Mouse (Mus musculus): ENCODE results near the gene Ccnl2. TPM values are rescaled to one million over a fixed set of nuclear protein-coding genes. Genes with fewer than 3 reads are reported as not detected.
A peak's percentile ranks its signal among the peaks of the same experiment; 100 is the strongest.
"Not testable (repeated sequence)": the region's sequence is repeated elsewhere in the genome, so short reads cannot be mapped to it uniquely, and the experiment has no call there.

Gene Ccnl2
- total RNA-seq, 2 experiments from 2014 or later: 75.5 to 83.2 TPM

DNA sequence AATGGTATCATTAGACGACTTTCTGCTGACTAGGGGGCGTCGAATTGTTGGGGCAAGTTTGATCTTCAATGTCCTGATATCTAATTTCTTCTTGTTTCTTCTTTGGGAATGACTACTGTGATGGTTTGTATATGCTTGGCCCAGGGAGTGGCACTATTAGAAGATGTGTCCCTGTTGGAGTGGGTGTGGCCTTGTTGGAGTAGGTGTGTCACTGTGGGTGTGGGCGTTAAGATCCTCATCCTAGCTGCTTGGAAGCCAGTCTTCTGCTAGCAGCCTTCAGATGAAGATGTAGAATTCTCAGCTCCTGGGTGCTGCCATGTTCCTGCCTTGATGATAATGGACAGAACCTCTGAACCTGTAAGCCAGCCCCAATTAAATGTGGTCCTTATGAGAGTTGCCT, 23.5 kb upstream of the Ccnl2 start:
- DNase-seq (ENCODE audit: low spot score in 2 of 2): not testable (repeated sequence)

DNA sequence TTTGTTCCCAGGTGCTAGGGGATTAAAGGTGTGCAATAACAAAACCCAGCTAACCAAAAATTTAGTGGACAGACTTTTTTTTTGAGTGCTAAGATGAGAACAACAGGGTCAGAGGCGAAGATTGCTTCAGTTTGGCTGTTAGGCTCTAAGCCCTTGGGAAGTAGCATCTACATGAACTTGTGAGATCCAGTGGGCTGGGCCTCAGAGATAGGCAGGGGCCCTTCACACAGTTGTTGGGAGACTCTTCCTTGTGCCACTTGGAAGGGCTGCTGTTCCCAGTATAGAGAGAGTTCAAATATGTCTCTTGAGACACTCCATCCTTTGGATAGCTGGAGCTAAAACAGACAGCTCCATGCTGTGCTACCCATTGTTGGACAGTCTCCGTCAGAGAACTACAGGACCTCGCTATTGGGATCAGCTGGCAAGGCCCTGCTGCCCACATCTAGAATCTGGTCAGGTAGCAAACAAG, 22.2 kb upstream of the Ccnl2 start, which contains the start of gene Ankrd65:
Gene Ankrd65 (plus strand): TSS at position 419 of the 469 bp plus-strand sequence.
- no peak for DNase-seq (ENCODE audit: low spot score in 2 of 2)

DNA sequence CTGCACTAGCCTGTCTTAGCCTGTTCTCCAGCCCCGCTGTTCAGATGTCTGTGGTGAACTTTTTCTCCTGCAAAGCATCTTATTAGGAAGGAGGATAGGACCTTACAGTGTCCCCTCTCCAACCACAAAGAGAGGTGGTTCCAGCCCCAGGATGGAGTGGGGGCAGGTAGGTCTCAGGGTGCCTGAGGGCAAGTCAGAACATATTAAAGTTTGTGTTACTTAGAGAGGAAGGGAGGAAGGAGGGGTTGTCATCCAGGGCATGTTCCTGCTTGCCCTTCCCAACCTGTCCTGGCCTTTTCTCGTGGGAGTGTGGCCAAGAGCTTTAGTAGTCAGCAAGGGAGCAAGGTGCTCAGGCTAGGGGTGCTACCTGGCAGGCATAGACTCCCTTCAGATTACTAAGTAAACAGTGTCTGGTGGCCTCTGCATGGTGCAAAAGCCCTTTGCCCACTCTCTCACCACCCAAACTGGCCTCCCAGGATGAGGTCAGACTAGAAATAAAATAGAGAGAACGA, 21.6 kb upstream of the Ccnl2 start:
- no peak for DNase-seq (ENCODE audit: low spot score in 2 of 2)

DNA sequence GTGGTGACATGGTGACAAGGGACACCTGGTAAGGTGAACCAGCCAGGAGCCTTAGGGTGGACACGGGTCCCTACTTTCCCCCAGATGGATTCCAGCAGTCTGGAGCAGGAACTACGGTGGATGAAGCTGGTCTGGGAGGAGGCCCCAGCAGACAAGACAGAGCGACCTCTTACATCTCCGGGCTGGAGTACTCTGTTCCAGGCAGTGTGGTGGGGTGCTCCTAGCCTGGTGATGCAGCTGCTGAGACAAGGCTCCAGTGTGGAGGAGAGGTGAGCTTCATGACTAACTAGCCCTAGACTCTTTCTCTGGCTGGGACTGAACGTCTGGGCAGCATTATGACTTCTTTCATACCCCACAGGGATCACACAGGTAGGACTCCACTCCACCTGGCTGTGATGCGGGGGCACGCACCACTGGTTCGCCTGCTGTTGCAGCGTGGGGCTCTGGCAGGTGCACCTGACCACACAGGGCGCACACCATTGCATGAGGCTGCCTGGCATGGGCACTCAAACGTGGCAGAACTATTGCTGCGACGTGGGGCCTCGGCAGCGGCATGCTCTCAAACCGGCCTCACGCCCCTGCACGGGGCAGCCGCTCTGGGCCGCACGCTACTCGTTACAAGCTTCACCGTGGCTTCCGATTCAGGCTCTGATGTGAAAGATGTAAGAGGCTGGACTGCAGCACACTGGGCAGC, 20.9 kb upstream of the Ccnl2 start:
- DNase-seq (ENCODE audit: low spot score in 2 of 2): no peak

GRCm38 (mm10) chr4:155793730-155794129, 18.6 kb upstream of the Ccnl2 start:
- no peak for DNase-seq (ENCODE audit: low spot score in 2 of 2)

DNA sequence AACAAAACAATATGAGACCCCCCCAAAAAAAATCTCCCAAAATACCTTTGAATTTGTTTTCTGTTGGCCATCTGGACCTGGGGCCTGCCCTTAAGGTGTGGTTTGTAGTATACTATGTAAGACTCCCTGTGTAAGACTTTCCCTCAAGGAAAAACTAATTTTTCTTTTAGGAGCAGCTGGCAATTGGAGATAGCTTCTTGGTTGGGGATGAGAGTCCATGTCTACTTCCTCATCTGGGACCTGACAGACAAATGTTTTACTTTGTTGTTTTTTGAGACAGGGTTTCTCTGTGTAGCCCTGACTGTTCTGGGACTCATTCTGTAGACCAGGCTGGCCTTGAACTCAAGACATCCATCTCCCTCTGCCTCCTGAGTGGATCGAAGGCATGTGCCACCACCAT, 10.2 kb upstream of the Ccnl2 start:
- no peak for DNase-seq (ENCODE audit: low spot score in 2 of 2)

GRCm38 (mm10) chr4:155802741-155803339, 9.4 kb upstream of the Ccnl2 start, which contains the start of gene Mrpl20:
Gene Mrpl20, plus strand, starts transcription at chr4:155802878.
- no peak for DNase-seq (ENCODE audit: low spot score in 2 of 2)

- DNase-seq (ENCODE audit: low spot score in 2 of 2): peak; percentile 99 to 100
Measured at GRCm38 (mm10) chr4:155803340-155804041, 8.8 kb upstream of the Ccnl2 start.

- DNase-seq (ENCODE audit: low spot score in 2 of 2): no peak
Measured at GRCm38 (mm10) chr4:155807841-155808240, 4.4 kb upstream of the Ccnl2 start.

DNA sequence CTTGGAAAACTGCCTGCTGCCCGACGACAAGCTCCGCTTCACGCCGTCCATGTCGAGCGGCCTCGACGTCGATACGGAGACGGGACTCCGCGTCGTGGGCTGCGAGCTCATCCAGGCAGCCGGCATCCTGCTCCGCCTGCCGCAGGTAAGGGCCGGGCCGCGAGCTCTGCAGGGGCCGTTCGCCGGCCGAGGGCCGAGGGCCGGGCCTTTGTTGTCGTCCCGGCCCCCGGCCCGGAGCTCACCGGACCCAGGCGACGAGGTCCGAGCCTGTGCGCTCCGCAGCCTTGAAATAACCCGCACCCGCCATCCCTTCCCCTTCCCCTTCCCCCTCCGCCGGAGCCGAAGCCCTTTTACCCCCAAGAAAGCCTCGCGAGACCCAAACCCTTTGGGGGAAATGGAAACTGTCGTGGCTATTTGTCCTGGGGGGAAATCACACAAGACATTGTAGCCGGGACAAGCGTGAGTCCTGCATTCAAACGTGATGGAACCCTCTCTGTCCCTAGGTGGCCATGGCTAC, 434 bp downstream of the Ccnl2 start:
- peak; percentile 33 to 48 for DNase-seq (ENCODE audit: low spot score in 2 of 2)

DNA sequence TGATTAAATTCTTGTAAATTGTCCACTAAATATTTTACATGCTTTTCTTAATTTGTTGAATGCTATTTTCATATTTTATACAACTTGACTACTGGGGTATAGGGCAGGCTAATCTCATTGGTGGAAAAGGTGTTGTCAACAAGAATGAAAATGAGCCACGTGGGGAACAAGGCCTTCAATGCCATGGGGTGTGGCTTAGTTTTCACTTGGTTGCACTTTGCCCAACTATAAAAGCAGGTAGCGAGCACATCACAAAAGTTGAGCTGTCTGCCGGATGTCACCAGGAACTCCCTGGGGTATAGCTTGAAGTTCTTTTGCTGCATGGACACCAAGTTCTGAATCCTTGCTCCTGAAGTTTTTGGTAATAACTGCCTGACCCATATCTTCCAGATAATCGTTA, 5.2 kb downstream of the Ccnl2 start:
- DNase-seq (ENCODE audit: low spot score in 2 of 2): no peak

DNA sequence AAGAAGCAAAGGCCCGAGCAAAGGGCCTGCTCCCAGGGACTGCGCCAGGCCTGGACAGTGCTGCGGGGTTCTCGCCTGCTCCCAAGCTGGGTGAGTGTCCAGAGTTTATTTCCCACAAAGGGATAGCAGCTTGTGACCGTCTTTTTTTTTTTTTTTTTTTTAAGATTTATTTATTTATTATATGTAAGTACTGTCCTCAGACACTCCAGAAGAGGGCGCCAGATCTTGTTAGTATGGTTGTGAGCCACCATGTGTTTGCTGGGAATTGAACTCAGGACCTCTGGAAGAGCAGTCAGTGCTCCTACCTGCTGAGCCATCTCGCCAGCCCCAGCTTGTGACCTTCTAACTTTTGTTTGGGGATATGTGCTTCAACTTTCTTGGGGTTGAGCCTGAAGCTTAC, 8.7 kb downstream of the Ccnl2 start:
- DNase-seq (ENCODE audit: low spot score in 2 of 2): no peak

DNA sequence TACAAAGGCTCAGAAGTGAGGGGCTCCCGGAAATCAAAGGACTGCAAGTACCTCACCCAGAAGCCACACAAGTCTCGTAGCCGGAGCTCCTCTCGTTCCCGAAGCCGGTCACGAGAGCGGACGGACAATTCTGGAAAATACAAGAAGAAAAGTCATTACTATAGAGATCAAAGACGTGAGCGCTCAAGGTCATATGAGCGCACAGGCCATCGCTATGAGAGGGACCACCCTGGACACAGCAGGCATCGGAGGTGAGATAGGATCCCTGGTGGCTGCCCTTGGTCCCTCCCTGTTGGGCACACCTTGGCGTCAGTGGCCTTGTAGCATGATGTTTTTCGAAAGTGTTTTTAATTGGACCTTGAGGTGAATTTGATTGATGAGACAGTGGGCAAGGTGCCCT, 11.2 kb downstream of the Ccnl2 start:
- DNase-seq (ENCODE audit: low spot score in 2 of 2): no peak

DNA sequence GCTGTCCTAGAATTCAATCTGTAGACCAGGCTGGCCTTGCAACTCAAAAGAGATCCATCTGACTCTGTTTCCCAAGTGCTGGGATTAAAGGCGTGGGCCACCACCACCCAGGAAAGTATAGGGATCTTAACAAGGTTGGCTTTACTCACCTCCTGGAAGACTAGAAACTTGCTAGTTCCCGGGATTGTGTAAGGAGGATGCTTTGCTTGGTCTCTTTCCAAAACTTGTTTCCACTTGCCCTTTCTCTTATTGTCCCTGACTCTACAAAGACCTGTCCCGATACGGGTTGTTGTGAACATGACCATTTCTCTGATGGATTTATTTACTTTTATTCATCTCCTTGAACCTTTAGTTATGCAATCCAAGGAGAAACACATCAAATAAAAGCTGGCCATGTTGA, 17.6 kb downstream of the Ccnl2 start:
- no peak for DNase-seq (ENCODE audit: low spot score in 2 of 2)

DNA sequence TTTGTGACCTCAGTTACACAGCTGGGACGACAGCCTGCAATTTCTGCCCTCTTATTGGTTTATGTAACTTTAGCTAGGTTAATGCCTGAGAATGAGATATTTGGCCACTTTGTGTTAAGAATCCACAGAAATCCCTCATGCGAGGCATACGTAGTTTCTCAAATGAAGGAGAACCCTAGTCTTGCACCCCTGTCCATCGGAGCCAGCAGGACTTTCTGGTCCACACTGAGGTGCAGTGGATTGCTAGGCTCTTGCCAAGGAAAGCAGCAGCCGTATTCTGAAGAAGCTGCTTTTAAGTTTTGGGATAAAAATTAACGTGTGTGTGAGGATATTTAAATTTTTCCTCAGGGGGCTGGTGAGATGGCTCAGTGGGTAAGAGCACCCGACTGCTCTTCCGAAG, 18.3 kb downstream of the Ccnl2 start:
- DNase-seq (ENCODE audit: low spot score in 2 of 2): no peak

- DNase-seq (ENCODE audit: low spot score in 2 of 2): peak; percentile 97 to 98
Measured at GRCm38 (mm10) chr4:155831205-155831766, 19.0 kb downstream of the Ccnl2 start, which contains the start of gene Aurkaip1. Gene Aurkaip1, plus strand, starts transcription at chr4:155831272.

DNA sequence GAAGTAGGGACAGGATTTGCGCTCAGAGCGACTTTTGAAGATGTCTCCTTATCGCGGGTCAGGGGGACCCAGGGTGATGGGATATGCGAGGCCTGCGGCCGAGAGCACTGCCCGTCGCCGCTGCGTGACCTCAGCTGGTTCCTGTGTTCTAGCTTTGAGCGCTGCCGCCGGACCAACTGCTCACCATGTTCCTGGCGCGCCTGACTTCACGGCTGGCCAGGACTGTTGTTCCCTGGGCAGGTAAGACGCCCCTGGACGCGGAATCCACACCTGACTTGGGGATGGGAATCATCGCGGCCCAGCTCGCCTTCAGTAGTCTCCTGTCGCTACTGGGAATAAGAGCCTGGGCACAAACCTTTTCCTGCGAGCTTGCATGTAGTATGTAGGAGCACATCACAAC, 19.5 kb downstream of the Ccnl2 start:
- DNase-seq (ENCODE audit: low spot score in 2 of 2): no peak

GRCm38 (mm10) chr4:155832321-155832720, 20.0 kb downstream of the Ccnl2 start:
- DNase-seq (ENCODE audit: low spot score in 2 of 2): no peak

DNA sequence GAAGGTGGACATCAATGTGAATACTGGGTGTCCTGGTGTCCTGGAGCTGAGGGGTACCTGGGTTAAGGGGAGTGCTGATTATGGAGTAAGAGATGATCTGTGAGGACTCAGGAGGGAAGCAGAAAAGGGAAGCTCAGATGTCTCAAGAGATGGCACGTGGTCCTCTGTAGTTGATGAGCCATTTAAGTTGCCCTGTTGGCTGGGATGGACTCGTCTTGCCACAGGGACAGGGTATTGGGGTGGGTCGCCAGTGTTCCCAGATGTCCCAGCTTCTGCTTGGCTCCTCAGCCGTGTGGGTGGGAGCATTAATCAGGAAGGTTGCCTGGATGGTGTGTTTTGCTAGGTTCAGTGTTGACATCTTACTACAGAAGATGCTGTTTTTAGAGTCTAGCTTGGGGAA, 20.9 kb downstream of the Ccnl2 start:
- no peak for DNase-seq (ENCODE audit: low spot score in 2 of 2)

GRCm38 (mm10) chr4:155833836-155834235, 21.5 kb downstream of the Ccnl2 start:
- DNase-seq (ENCODE audit: low spot score in 2 of 2): peak; percentile 83 to 85

GRCm38 (mm10) chr4:155837404-155838010, 25.2 kb downstream of the Ccnl2 start:
- DNase-seq (ENCODE audit: low spot score in 2 of 2): no peak

All from layer of hippocampus, postnatal 10 days (tissue).